Mouse (Mus musculus): ENCODE measurements around the gene Gm10282.

Gm10282 gene

DNA sequence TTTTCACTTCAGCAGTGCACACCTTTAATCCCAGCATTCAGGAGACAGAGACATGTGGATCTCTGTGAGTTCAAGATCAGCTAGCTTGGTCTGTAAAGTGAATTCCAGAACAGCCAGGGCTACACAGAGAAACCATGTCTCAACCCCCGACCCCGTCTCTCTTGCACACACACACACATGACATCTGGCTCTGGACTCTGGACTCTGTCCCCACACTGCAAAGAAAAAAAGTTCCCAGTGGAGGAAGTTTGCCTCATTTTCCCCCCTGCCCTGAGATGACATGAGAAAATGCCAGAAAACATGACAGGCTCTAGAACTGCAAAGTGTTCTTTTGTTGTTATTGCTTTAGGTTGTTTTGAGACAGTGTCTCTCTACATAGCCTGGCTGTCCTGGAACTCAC lies 45.2 kb downstream of the Gm10282 start:
- DNase-seq, result no peak

DNA sequence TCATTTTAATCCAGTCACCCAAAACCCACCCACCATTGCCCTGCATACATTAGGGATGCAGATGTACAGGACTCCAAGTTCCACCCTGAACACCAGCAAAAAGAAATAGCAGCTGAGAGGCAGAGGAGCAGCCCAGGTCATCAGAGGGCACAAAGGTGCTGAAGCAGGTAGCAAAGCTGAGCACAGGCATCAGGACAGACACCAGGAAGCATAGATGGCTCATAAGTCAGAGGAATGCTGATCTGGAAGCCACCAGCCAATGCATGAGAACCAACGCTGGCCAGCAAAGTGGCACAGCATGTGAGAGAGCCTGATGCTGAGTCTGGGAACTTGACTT lies 47.2 kb downstream of the Gm10282 start:
- DNase-seq, result no peak

DNA sequence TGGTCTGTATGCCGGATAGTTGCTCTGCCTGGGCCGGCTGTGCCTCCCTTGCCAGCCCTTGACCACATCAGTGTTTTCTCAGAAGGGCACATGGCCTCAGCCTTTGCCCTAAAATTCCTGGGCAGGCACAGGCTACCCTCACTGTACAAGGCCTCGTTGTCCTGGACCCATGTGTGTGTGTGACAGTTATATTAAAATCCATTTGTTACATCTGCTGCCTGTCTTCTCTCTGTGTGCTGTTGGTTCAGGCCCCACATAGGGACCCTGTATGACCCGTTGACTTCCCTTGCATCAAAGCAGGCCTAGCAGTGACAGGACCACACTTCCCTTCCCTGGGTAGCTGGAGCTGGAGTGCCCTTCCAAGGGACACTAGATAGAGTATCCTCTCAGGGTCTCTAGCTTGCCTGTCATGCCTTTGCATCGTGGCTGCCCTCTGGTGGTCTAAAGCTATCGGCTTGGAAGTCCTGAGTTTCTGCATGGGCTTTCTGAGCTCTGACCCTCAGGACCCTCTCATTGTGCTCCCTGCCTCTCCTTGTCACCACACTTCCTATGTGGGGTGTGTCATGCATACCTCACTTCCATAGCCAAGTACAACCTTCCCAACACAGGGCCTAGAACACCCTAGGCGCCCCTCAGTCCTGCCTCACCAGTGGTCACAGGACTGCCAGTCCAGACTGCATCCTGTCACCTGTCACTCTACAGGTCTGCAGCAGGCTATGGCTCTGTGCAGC lies 47.7 kb downstream of the Gm10282 start:
- peak; percentile 27 to 71 for DNase-seq

Data from kidney, postnatal 36 days (tissue).